Mouse (Mus musculus) CH12.LX (cell line): ENCODE measurements around the gene Arpc3. TPM values are rescaled to one million over a fixed set of nuclear protein-coding genes. Genes with fewer than 3 reads are reported as not detected.
A peak's percentile ranks its signal among the peaks of the same experiment; 100 is the strongest.

ENCODE experiments used
- DNase-seq: peaks from one replicate; pipeline ENCODE4 v3.0.0-alpha.2; 2013; ENCODE audit errors: extremely low read depth
- H3K27ac ChIP-seq: 2 replicates; pipeline ENCODE4 v1.5.1; 2012; ENCODE audit warnings: low read depth, mild to moderate bottlenecking, control low read depth, moderate library complexity; ENCODE audit not compliant: insufficient read depth
- H3K27me3 ChIP-seq: replicated peaks from 2 replicates; pipeline ENCODE3; 2012; ENCODE audit warnings: inconsistent platforms
- H3K36me3 ChIP-seq, 2 experiments: replicated peaks in 1 of 2; 2 replicates each; pipeline versions ENCODE3 to v1.6.1; 2012; ENCODE audit warnings: inconsistent platforms in 1 of 2, low read length in 1 of 2, mild to moderate bottlenecking in 1 of 2, mixed read lengths in 1 of 2, moderate library complexity in 1 of 2; ENCODE audit not compliant: control insufficient read depth in 1 of 2, insufficient read depth in 1 of 2
- H3K4me1 ChIP-seq, 2 experiments: 2 replicates each; pipeline ENCODE4 v1.6.1; 2012; ENCODE audit warnings: inconsistent platforms in 1 of 2, moderate library complexity in 1 of 2; ENCODE audit not compliant: insufficient read depth in 2 of 2, control insufficient read depth in 1 of 2
- H3K4me2 ChIP-seq: 2 replicates; pipeline ENCODE4 v1.6.1; 2012; ENCODE audit warnings: low read depth, mild to moderate bottlenecking, control low read depth; ENCODE audit not compliant: poor library complexity, insufficient read depth, severe bottlenecking
- H3K4me3 ChIP-seq, 3 experiments: fragments of 150-350 bp in 1 of 3; sonication (generic) in 1 of 3; replicated peaks in 1 of 3; 2 replicates each; pipeline versions ENCODE3 to v1.5.1; 2011 to 2012; ENCODE audit warnings: low read depth in 2 of 3, low read length in 2 of 3, mild to moderate bottlenecking in 2 of 3, moderate library complexity in 2 of 3, control low read depth in 1 of 3, improper control_type of control experiment in 1 of 3, inconsistent platforms in 1 of 3, mixed read lengths in 1 of 3; ENCODE audit not compliant: poor library complexity in 1 of 3
- H3K79me2 ChIP-seq: replicated peaks from 2 replicates; pipeline ENCODE4 v1.6.1; 2012; ENCODE audit warnings: mild to moderate bottlenecking, moderate library complexity; ENCODE audit not compliant: control insufficient read depth, poor library complexity, insufficient read depth, severe bottlenecking; ENCODE audit errors: extremely low read depth
- H3K9ac ChIP-seq: 2 replicates; pipeline ENCODE4 v1.6.1; 2012; ENCODE audit warnings: low read depth, mild to moderate bottlenecking, control low read depth, moderate library complexity; ENCODE audit not compliant: insufficient read depth
- H3K9me3 ChIP-seq: replicated peaks from 2 replicates; pipeline ENCODE3; 2012; ENCODE audit warnings: low read length, inconsistent platforms, mixed read lengths
- BHLHE40 ChIP-seq: IDR thresholded peaks from 2 replicates; pipeline ENCODE4 v1.6.1; 2011; ENCODE audit warnings: mild to moderate bottlenecking, low read depth, low read length, improper control_type of control experiment
- EP300 ChIP-seq: IDR thresholded peaks from 2 replicates; pipeline ENCODE4 v1.6.1; 2011; ENCODE audit warnings: low read length, improper control_type of control experiment
- GABPA ChIP-seq: IDR thresholded peaks from 2 replicates; pipeline ENCODE4 v1.6.1; 2012; ENCODE audit warnings: low read depth, low read length, improper control_type of control experiment, inconsistent platforms; ENCODE audit not compliant: insufficient replicate concordance
- HCFC1 ChIP-seq: IDR thresholded peaks from 2 replicates; pipeline ENCODE4 v1.6.1; 2012; ENCODE audit warnings: low read depth, mild to moderate bottlenecking, inconsistent platforms, low read length, improper control_type of control experiment
- IRF4 ChIP-seq: IDR thresholded peaks from 2 replicates; pipeline ENCODE4 v1.6.1; 2014; ENCODE audit warnings: low read depth, mild to moderate bottlenecking, inconsistent platforms, low read length, improper control_type of control experiment
- MXI1 ChIP-seq: IDR thresholded peaks from 2 replicates; pipeline ENCODE4 v1.6.1; 2011; ENCODE audit warnings: mild to moderate bottlenecking, low read depth, low read length, improper control_type of control experiment
- PAX5 ChIP-seq: IDR thresholded peaks from 2 replicates; pipeline ENCODE4 v1.6.1; 2012; ENCODE audit warnings: low read length, inconsistent platforms, mixed read lengths
- POLR2A ChIP-seq: IDR thresholded peaks from 2 replicates; pipeline ENCODE4 v1.6.1; 2011; ENCODE audit warnings: low read depth, mild to moderate bottlenecking, improper control_type of control experiment, low read length
- RAD21 ChIP-seq: IDR thresholded peaks from 2 replicates; pipeline ENCODE4 v1.6.1; 2011; ENCODE audit warnings: low read depth, mild to moderate bottlenecking, low read length, improper control_type of control experiment, moderate library complexity
- TCF12 ChIP-seq: IDR thresholded peaks from 2 replicates; pipeline ENCODE4 v1.6.1; 2014; ENCODE audit warnings: low read depth, mild to moderate bottlenecking, inconsistent platforms, low read length, improper control_type of control experiment
- ZMIZ1 ChIP-seq: IDR thresholded peaks from 2 replicates; pipeline ENCODE4 v1.6.1; 2012; ENCODE audit warnings: low read depth, mild to moderate bottlenecking, inconsistent platforms, low read length, improper control_type of control experiment
- dilution Hi-C: fragments of 300-500 bp; cut with MboI; formaldehyde crosslinking; loops from 2 replicates; pipeline ENCODE4 v1.14.3; 2020; ENCODE audit warnings: low sequenced_read_pairs; ENCODE audit not compliant: extremely low pct_unique_long_range_greater_than_20kb, extremely low pct_ligation_motif_present
- in situ Hi-C: fragments of 300-500 bp; cut with MboI; formaldehyde crosslinking; loops from 3 replicates; pipeline ENCODE4 v1.14.3; 2019; ENCODE audit warnings: low sequenced_read_pairs, low pct_ligation_motif_present, low pct_unique_long_range_greater_than_20kb, mixed read lengths
- polyA plus RNA-seq: library from polyadenylated mRNA; unstranded; fragments of >175 nt; gene quantifications from 2 replicates; pipeline ENCODE4 v1.2.1, GENCODE M21; 2012; ENCODE audit warnings: low read depth; ENCODE audit not compliant: insufficient read length
- total RNA-seq, 2 experiments: library from RNA; depleted of rRNA; stranded (reverse); fragments of 300-350 nt in 1 of 2; fragments of >200 nt in 1 of 2; gene quantifications; 2 replicates each; pipeline ENCODE4 v1.2.3; 2012 to 2014

The Arpc3 gene
- total and polyA plus RNA-seq, 3 experiments = 256 to 543 (median 297) TPM

DNA sequence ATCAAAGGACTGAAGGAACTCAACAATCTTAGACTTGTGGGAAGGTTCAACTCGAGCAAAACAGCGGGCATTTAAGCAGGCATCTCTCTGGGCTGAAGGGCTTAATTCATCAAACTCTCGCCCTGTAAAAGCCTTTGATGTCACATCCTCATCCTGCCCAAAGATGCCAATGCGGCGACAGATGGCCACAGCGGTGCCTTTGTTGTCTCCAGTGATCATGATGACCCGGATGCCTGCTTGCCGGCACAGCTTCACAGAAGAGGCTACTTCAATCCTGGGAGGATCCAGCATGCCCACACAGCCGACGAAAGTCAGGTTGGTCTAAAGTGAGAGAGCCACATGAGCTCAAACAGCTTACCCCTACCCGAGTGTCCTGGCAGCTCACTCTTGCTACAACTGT is 69.0 kb downstream of the Arpc3 start:
- DNase-seq = no peak
- Histone ChIP-seq H3K9me3 (no peaks in the 10 kb centered on the region), H3K27me3 (no peaks in the 10 kb centered on the region), H3K4me2 (no peak overlapping the region), H3K79me2 (no peaks in the 10 kb centered on the region; the same call in 1 of the 2 replicates), H3K4me1 (0 out of 4 replicates have a peak, but pooled peaks cover 0 to 3% of the 10 kb centered on the region in 2 experiments), H3K36me3 (peaks cover 79 to 100% of the 10 kb centered on the region in 2 experiments), H3K9ac (no peak overlapping the region), H3K27ac (0 out of 2 replicates have a peak overlapping the region, but pooled peaks have one; percentile 3), H3K4me3 (no peak overlapping the region)
- in situ Hi-C loops = no loop called here
- TF ChIP-seq TCF12 = no peak
- no peak for TF ChIP-seq RAD21
- TF ChIP-seq HCFC1 = no peak
- TF ChIP-seq MXI1 = no peak
- TF ChIP-seq ZMIZ1 = no peak
- TF ChIP-seq POLR2A = no peak
- no peak for TF ChIP-seq BHLHE40
- no peak for TF ChIP-seq GABPA
- dilution Hi-C loops = no loop called here

DNA sequence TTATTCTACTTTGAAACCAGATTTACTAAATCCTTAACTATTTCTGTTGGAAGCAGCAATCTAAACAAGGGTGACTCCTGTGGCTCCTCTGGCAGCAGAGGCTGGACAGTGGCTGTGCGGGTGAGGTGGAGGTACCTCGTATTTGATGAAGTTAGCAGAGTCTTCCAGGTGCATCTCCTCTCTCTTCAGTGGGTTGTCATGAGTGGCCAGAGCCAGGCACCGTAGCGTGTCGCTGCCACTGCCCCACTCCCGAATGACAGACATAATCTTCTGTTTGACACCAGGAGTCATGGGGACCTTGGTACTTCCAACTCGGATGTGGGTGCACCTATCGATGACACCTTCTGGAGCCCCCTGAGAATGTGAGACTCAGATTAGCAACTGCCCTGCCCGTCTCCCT is 69.8 kb downstream of the Arpc3 start:
- dilution Hi-C loops = no loop called here
- in situ Hi-C loops = no loop called here
- DNase-seq = no peak
- 0 out of 4 replicates have a peak, but pooled peaks cover 0 to 3% of the 10 kb centered on the region in 2 experiments for H3K4me1 ChIP-seq
- no peaks in the 10 kb centered on the region; the same call in 1 of the 2 replicates for H3K79me2 ChIP-seq
- H3K9ac ChIP-seq = no peak overlapping the region
- H3K36me3 ChIP-seq = peaks cover 82 to 100% of the 10 kb centered on the region in 2 experiments
- H3K4me3 ChIP-seq = no peak overlapping the region
- no peak overlapping the region for H3K4me2 ChIP-seq
- H3K27ac ChIP-seq = no peak overlapping the region
- TF ChIP-seq PAX5 (no peak), EP300 (no peak), IRF4 (no peak)
- TF ChIP-seq, all 38 proteins: peak for 0
- Histone ChIP-seq H3K9me3 (no peaks in the 10 kb centered on the region), H3K27me3 (no peaks in the 10 kb centered on the region)

Other genes starting within 250 kb of the Arpc3 start
- gene Ppp1cc, start 233.6 kb upstream of the Arpc3 start, total RNA-seq (2012; rRNA removed) = 191 and 234 TPM in 2 replicates
- 401 and 406 TPM in 2 replicates for gene Ppp1cc, start 233.6 kb upstream of the Arpc3 start, total RNA-seq (2014; rRNA removed)
- 358 and 375 TPM in 2 replicates for gene Ppp1cc, start 233.6 kb upstream of the Arpc3 start, polyA plus RNA-seq
- gene Hvcn1, start 185.1 kb upstream of the Arpc3 start, total RNA-seq (2012; rRNA removed) = 156 and 167 TPM in 2 replicates
- 132 and 143 TPM in 2 replicates for gene Hvcn1, start 185.1 kb upstream of the Arpc3 start, total RNA-seq (2014; rRNA removed)
- gene Hvcn1, start 185.1 kb upstream of the Arpc3 start, polyA plus RNA-seq = 145 and 159 TPM in 2 replicates
- gene Tctn1, start 127.4 kb upstream of the Arpc3 start, total RNA-seq (2012; rRNA removed) = 7.6 and 8.8 TPM in 2 replicates
- gene Tctn1, start 127.4 kb upstream of the Arpc3 start, total RNA-seq (2014; rRNA removed) = 2.6 and 2.9 TPM in 2 replicates
- 3.7 and 4.4 TPM in 2 replicates for gene Tctn1, start 127.4 kb upstream of the Arpc3 start, polyA plus RNA-seq
- gene Pptc7, start 107.5 kb upstream of the Arpc3 start, total RNA-seq (2012; rRNA removed) = 17.1 and 19.9 TPM in 2 replicates
- 25.6 and 25.9 TPM in 2 replicates for gene Pptc7, start 107.5 kb upstream of the Arpc3 start, total RNA-seq (2014; rRNA removed)
- gene Pptc7, start 107.5 kb upstream of the Arpc3 start, polyA plus RNA-seq = 22.2 and 23.6 TPM in 2 replicates
- 6.5 and 9.0 TPM in 2 replicates for gene Rad9b, start 37.6 kb upstream of the Arpc3 start, total RNA-seq (2012; rRNA removed)
- 10.3 and 11.3 TPM in 2 replicates for gene Rad9b, start 37.6 kb upstream of the Arpc3 start, total RNA-seq (2014; rRNA removed)
- 10.4 TPM in 2 replicates for gene Rad9b, start 37.6 kb upstream of the Arpc3 start, polyA plus RNA-seq
- gene Vps29, start 37.5 kb upstream of the Arpc3 start, total RNA-seq (2012; rRNA removed) = 82.2 and 94.9 TPM in 2 replicates
- gene Vps29, start 37.5 kb upstream of the Arpc3 start, total RNA-seq (2014; rRNA removed) = 145 and 153 TPM in 2 replicates
- gene Vps29, start 37.5 kb upstream of the Arpc3 start, polyA plus RNA-seq = 94.4 and 95.0 TPM in 2 replicates
- gene Gpn3, start 20.0 kb upstream of the Arpc3 start, total RNA-seq (2012; rRNA removed) = 61.4 and 66.8 TPM in 2 replicates
- gene Gpn3, start 20.0 kb upstream of the Arpc3 start, total RNA-seq (2014; rRNA removed) = 96.1 and 97.1 TPM in 2 replicates
- 65.9 and 74.6 TPM in 2 replicates for gene Gpn3, start 20.0 kb upstream of the Arpc3 start, polyA plus RNA-seq
- gene Fam216a, start 19.5 kb upstream of the Arpc3 start, total RNA-seq (2012; rRNA removed) = 37.2 and 38.2 TPM in 2 replicates
- gene Fam216a, start 19.5 kb upstream of the Arpc3 start, total RNA-seq (2014; rRNA removed) = 50.2 and 55.8 TPM in 2 replicates
- gene Fam216a, start 19.5 kb upstream of the Arpc3 start, polyA plus RNA-seq = 41.4 and 41.5 TPM in 2 replicates
- 36.6 and 39.4 TPM in 2 replicates for gene Anapc7, start 29.8 kb downstream of the Arpc3 start, total RNA-seq (2012; rRNA removed)
- 21.3 and 21.9 TPM in 2 replicates for gene Anapc7, start 29.8 kb downstream of the Arpc3 start, total RNA-seq (2014; rRNA removed)
- gene Anapc7, start 29.8 kb downstream of the Arpc3 start, polyA plus RNA-seq = 43.3 and 45.4 TPM in 2 replicates
- 80.9 and 123 TPM in 2 replicates for gene Atp2a2, start 110.3 kb downstream of the Arpc3 start, total RNA-seq (2012; rRNA removed)
- 59.5 and 61.6 TPM in 2 replicates for gene Atp2a2, start 110.3 kb downstream of the Arpc3 start, total RNA-seq (2014; rRNA removed)
- gene Atp2a2, start 110.3 kb downstream of the Arpc3 start, polyA plus RNA-seq = 158 and 159 TPM in 2 replicates
- gene Ift81, start 222.6 kb downstream of the Arpc3 start, total RNA-seq (2012; rRNA removed) = 3.4 and 5.0 TPM in 2 replicates
- 4.1 and 6.4 TPM in 2 replicates for gene Ift81, start 222.6 kb downstream of the Arpc3 start, total RNA-seq (2014; rRNA removed)
- 3.1 and 3.9 TPM in 2 replicates for gene Ift81, start 222.6 kb downstream of the Arpc3 start, polyA plus RNA-seq